ENCODE assay signal across 18 mouse cellular contexts in the genomic region with DNA sequence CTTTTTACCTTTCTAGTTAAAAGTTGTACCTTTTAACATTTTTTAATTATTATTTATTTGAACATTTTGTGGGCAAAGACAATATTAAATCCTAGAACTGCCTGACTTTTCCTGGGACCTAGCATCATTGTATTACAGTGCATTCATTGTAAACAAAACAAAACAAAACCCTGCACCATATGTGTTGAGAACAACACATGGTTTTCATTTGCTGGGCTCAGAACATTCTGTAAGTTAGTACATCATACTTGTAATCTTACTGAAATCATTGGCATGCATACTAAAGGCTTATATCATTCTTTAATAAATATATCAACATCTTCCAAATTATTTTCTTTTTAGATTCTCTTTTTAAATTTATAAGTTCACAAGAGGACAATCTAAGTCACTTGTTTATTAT.
"Had no signal": no experiment of that assay in that cellular context is flagged by ENCODE, and none has a peak within 500 bp of the region (broad histone marks: within the 10 kb centered on the region; RNA-seq: fewer than 3 reads in every experiment).

No protein-coding gene starts in this region.

- DNase-seq: liver, postnatal 0 days; lung, adult 2 months; lung, postnatal 14 days; lung, postnatal 36 days; right cerebral cortex, postnatal 14 days; right cerebral cortex, postnatal 4 days; spleen, adult 18-20 months; thymus, adult 18-20 months; thymus, postnatal 25 days; thymus, postnatal 4 days had no signal

- H3K27me3 ChIP-seq: lung, embryonic 15.5 days; midbrain, embryonic 13.5 days; midbrain, embryonic 15.5 days; neural tube, embryonic 12.5 days had no signal

- ATAC-seq: liver, postnatal 0 days; lung, postnatal 0 days; midbrain, embryonic 13.5 days; midbrain, embryonic 15.5 days had no signal

- H3K9ac ChIP-seq: liver, postnatal 0 days; lung, embryonic 15.5 days; midbrain, embryonic 13.5 days; midbrain, embryonic 15.5 days; neural tube, embryonic 12.5 days had no signal

- H3K27ac ChIP-seq: lung, embryonic 15.5 days; macrophage; midbrain, embryonic 13.5 days; midbrain, embryonic 15.5 days; neural tube, embryonic 12.5 days had no signal

- H3K9me3 ChIP-seq: lung, embryonic 15.5 days; megakaryocyte, embryonic 14.5 days; midbrain, embryonic 13.5 days; midbrain, embryonic 15.5 days; neural tube, embryonic 12.5 days had no signal

- H3K36me3 ChIP-seq: lung, embryonic 15.5 days; midbrain, embryonic 13.5 days; midbrain, embryonic 15.5 days; neural tube, embryonic 12.5 days had no signal

- H3K4me2 ChIP-seq: lung, embryonic 15.5 days; midbrain, embryonic 11.5 days; midbrain, embryonic 13.5 days; midbrain, embryonic 15.5 days; neural tube, embryonic 12.5 days had no signal

- H3K4me3 ChIP-seq: lung, embryonic 15.5 days; megakaryocyte, embryonic 14.5 days; midbrain, embryonic 13.5 days; midbrain, embryonic 15.5 days; neural tube, embryonic 12.5 days had no signal
